Mouse (Mus musculus) cortical plate, adult 2 months (tissue): Measurements from ENCODE around the gene Nkx2-3.

Experiments used
- CTCF ChIP-seq: fragments of 200-500 bp; IDR thresholded peaks from 2 replicates; pipeline ENCODE4 v1.5.1; 2011; ENCODE audit warnings: mild to moderate bottlenecking, control low read depth, low read length; ENCODE audit not compliant: insufficient read depth; ENCODE audit errors: extremely low read depth
- POLR2A ChIP-seq: fragments of 200-500 bp; IDR thresholded peaks from 2 replicates; pipeline ENCODE4 v1.6.1; 2011; ENCODE audit warnings: mild to moderate bottlenecking, low read length, control low read depth; ENCODE audit not compliant: insufficient read depth; ENCODE audit errors: extremely low read depth

DNA sequence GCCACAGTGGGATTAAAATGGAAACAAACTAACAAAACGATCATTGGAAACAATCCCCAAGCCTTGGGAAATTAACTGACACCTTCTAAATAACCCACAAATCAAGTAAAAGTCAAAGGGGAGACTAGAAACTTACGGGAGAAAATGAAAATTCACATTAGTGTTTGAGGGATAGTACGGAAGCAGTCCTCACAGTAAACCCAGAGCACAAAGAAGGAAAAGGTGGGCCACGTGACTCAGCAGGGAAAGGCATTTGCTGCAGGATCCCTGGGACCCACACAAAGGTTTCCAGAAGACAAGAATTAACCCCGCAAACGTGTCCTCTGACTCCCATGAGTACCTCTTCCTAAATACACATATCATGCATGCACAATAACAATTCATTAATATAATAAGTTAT lies 43.0 kb upstream of the Nkx2-3 start:
- TF ChIP-seq CTCF (no peak), POLR2A (no peak)
